Mouse (Mus musculus) midbrain, postnatal 0 days (tissue): ENCODE measurements at regions not wholly inside any gene's neighbourhood (a gene's known extent, or its start where the extent isn't known, plus 50 kb on each side); places are given as distances from the start of the nearest gene placed in this dataset.

ENCODE experiments used
- ATAC-seq: fragments of 200-750 bp; cut with Nextera tagmentation; 2 replicates; pipeline ENCODE4 v1.8.0; 2017; ENCODE audit warnings: moderate number of reproducible peaks, mild to moderate bottlenecking, moderate TSS enrichment, moderate library complexity; ENCODE audit not compliant: low FRiP score
- DNase-seq: peaks from one replicate; pipeline ENCODE4 v3.0.0-alpha.2; 2015; ENCODE audit warnings: low spot score
- H3K27ac ChIP-seq: fragments of 300-500 bp; sonication (generic); 2 replicates; pipeline ENCODE4 v1.5.1; 2014; ENCODE audit warnings: low read depth, mild to moderate bottlenecking, low read length, mixed read lengths
- H3K27me3 ChIP-seq: fragments of 300-500 bp; sonication (generic); 2 replicates; pipeline ENCODE4 v1.6.1; 2014; ENCODE audit warnings: low read length, control low read depth, mixed read lengths; ENCODE audit not compliant: insufficient read depth
- H3K36me3 ChIP-seq: fragments of 300-500 bp; sonication (generic); 2 replicates; pipeline ENCODE4 v1.6.1; 2014; ENCODE audit warnings: low read length, control low read depth, mixed read lengths; ENCODE audit not compliant: insufficient read depth
- H3K4me1 ChIP-seq: fragments of 300-500 bp; sonication (generic); 2 replicates; pipeline ENCODE4 v1.6.1; 2014; ENCODE audit warnings: mild to moderate bottlenecking, control low read depth, antibody characterized with exemption, low read length, mixed read lengths; ENCODE audit not compliant: insufficient read depth
- H3K4me2 ChIP-seq: fragments of 300-500 bp; sonication (generic); 2 replicates; pipeline ENCODE4 v1.6.1; 2014; ENCODE audit warnings: low read depth, mild to moderate bottlenecking, low read length, mixed read lengths; ENCODE audit not compliant: poor library complexity, severe bottlenecking
- H3K4me3 ChIP-seq: fragments of 300-500 bp; sonication (generic); 2 replicates; pipeline ENCODE4 v1.5.1; 2014; ENCODE audit warnings: low read depth, mild to moderate bottlenecking, low read length, moderate library complexity
- H3K9ac ChIP-seq: fragments of 300-500 bp; sonication (generic); replicated peaks from 2 replicates; pipeline ENCODE4 v1.6.1; 2014; ENCODE audit warnings: mild to moderate bottlenecking, low read length, moderate library complexity, mixed read lengths; ENCODE audit not compliant: poor library complexity, severe bottlenecking
- H3K9me3 ChIP-seq: fragments of 300-500 bp; sonication (generic); 2 replicates; pipeline ENCODE4 v1.6.1; 2016; ENCODE audit warnings: low read length, control low read depth
- CTCF ChIP-seq: IDR thresholded peaks from 2 replicates; pipeline ENCODE4 v1.5.1; 2016; ENCODE audit warnings: antibody characterized with exemption, mild to moderate bottlenecking
- WGBS: fragments of 180-500 bp; shearing (Covaris S2); extraction: QIAGEN DNeasy Blood & Tissue Kit; methylation state at CpG from one replicate; pipeline ENCODE4 v1.1.7; 2014; 5-methylcytosine and 5-hydroxymethylcytosine counted together

DNA sequence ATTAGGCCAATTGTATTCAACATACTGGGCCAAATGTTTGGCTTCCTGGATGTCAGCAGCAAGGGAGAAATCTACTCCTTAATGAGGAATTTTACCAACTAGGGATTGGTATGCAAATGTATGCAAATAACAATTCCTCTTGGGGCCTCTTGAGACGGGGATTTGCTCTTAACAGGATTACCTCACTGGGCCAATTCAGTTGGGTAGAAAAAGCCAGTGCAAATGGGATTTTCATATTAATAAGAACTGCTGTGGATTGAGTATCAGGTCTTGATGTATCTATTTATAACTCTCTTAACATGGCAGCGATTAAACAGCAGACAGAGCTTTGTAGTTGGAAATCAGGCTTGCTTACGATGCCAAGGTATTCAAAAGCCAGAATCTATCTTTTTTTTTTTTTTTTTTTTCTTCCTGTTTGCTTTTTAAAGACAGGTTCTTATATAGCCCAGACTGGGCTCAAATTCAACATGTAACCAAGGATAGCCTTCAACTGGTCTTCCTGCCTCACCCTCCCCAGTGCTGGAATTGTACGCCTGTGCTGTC is 95.7 kb upstream of the Fam174b start:
- no peak overlapping the region for H3K27ac ChIP-seq
- DNase-seq (peak; percentile 74), ATAC-seq (no peak; the same call in 1 of the 2 replicates)
- H3K4me1 ChIP-seq = no peaks in the 10 kb centered on the region
- TF ChIP-seq CTCF = no peak
- no peak overlapping the region for H3K4me3 ChIP-seq
- no peak overlapping the region for H3K9ac ChIP-seq
- no peak overlapping the region for H3K4me2 ChIP-seq
- no peaks in the 10 kb centered on the region for H3K27me3 ChIP-seq
- no peaks in the 10 kb centered on the region for H3K36me3 ChIP-seq
- WGBS = 22% methylated on average over 4 of the region's 4 CpGs
- no peaks in the 10 kb centered on the region for H3K9me3 ChIP-seq

- Histone ChIP-seq H3K9me3 (no peaks in the 10 kb centered on the region), H3K4me1 (no peaks in the 10 kb centered on the region), H3K36me3 (no peaks in the 10 kb centered on the region), H3K27me3 (no peaks in the 10 kb centered on the region), H3K27ac (no peak overlapping the region), H3K4me3 (no peak overlapping the region), H3K4me2 (no peak overlapping the region), H3K9ac (no peak overlapping the region)
- TF ChIP-seq CTCF = no peak
- WGBS = 43% methylated on average over 10 of the region's 10 CpGs
- DNase-seq = no peak
- ATAC-seq = no peak
Measured at GRCm38 (mm10) chr7:73643993-73644335, 96.1 kb upstream of the Fam174b start.

GRCm38 (mm10) chr7:73643306-73643992 is 96.7 kb upstream of the Fam174b start:
- 83% methylated on average over 19 of the region's 19 CpGs for WGBS
- no peak for DNase-seq
- TF ChIP-seq CTCF = no peak

DNA sequence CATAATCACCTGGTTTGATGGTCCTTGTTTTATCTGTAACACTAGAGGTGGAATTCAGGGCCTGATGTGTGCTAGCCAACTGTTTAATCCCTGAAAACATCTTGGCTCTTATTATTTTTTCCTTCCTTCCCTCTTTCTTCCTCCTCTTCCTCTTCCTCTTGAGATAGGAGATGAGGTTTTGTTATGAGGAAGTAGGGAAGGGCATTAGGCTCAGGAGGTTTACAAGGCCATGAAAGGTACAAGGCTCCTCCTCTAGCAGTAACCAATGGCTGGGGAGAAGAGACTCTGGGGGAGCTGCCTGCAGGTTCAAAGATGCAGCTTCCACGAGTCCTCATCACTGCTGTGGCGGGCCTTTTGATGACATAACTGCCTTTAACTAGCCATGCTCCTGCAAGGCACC is 98.6 kb upstream of the Chd2 start:
- no peak overlapping the region for H3K4me3 ChIP-seq
- no peak overlapping the region for H3K4me2 ChIP-seq
- 61% methylated on average over 2 of the region's 2 CpGs for WGBS
- no peaks in the 10 kb centered on the region for H3K27me3 ChIP-seq
- TF ChIP-seq CTCF = no peak
- no peak overlapping the region for H3K27ac ChIP-seq
- H3K9me3 ChIP-seq = no peaks in the 10 kb centered on the region
- ATAC-seq (no peak), DNase-seq (no peak)
- no peaks in the 10 kb centered on the region for H3K36me3 ChIP-seq
- H3K9ac ChIP-seq = no peak overlapping the region
- H3K4me1 ChIP-seq = 0 out of 2 replicates have a peak, but pooled peaks cover 7% of the 10 kb centered on the region

More at GRCm38 (mm10) chr7:73643306-73643992, 96.7 kb upstream of the Fam174b start:
- H3K4me1 ChIP-seq = no peaks in the 10 kb centered on the region
- H3K9ac ChIP-seq = no peak overlapping the region
- no peak for ATAC-seq
- H3K27me3 ChIP-seq = no peaks in the 10 kb centered on the region
- no peaks in the 10 kb centered on the region for H3K9me3 ChIP-seq
- H3K27ac ChIP-seq = no peak overlapping the region
- H3K36me3 ChIP-seq = no peaks in the 10 kb centered on the region
- no peak overlapping the region for H3K4me2 ChIP-seq
- no peak overlapping the region for H3K4me3 ChIP-seq

DNA sequence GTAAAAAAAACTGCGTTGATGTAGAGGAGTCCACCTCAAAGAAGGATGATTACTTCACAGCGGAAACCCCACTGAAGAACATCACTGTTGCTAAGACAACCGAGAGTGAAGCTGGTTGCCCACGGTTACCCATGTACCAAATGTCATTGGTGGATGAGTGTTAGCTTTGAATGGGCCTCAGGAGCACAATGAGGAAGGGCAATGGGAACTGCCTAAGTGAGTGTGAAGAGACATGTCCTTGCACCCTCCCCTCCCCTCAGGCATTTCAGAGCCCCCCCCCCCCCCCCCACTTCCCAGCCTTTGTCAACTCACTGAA is 96.1 kb upstream of the Chd2 start:
- WGBS = 18% methylated on average over 4 of the region's 4 CpGs
- peak overlapping the region; percentile 59; the same call in 1 of the 2 replicates for H3K27ac ChIP-seq

GRCm38 (mm10) chr7:73637101-73637809 is 95.6 kb upstream of the Chd2 start:
- no peak overlapping the region for H3K4me2 ChIP-seq
- H3K27me3 ChIP-seq = no peaks in the 10 kb centered on the region
- peak overlapping the region; percentile 59 for H3K27ac ChIP-seq
- no peaks in the 10 kb centered on the region for H3K9me3 ChIP-seq
- 0 out of 2 replicates have a peak, but pooled peaks cover 7% of the 10 kb centered on the region for H3K4me1 ChIP-seq
- TF ChIP-seq CTCF = no peak
- ATAC-seq (peak; percentile 39; the same call in 1 of the 2 replicates), DNase-seq (no peak)
- WGBS = 53% methylated on average over 5 of the region's 5 CpGs
- H3K4me3 ChIP-seq = no peak overlapping the region
- no peak overlapping the region for H3K9ac ChIP-seq
- no peaks in the 10 kb centered on the region for H3K36me3 ChIP-seq

More for the DNA sequence above, 96.1 kb upstream of the Chd2 start:
- DNase-seq = peak; percentile 81
- Histone ChIP-seq H3K9ac (no peak overlapping the region), H3K4me3 (no peak overlapping the region), H3K36me3 (no peaks in the 10 kb centered on the region), H3K9me3 (no peaks in the 10 kb centered on the region), H3K27me3 (no peaks in the 10 kb centered on the region), H3K4me2 (no peak overlapping the region), H3K4me1 (0 out of 2 replicates have a peak, but pooled peaks cover 7% of the 10 kb centered on the region)
- no peak for TF ChIP-seq CTCF
- ATAC-seq = peak; percentile 88
